Mouse (Mus musculus): ENCODE data around the gene Fbxo6. TPM values are rescaled to one million over a fixed set of nuclear protein-coding genes. Genes with fewer than 3 reads are reported as not detected.

Gene Fbxo6
- polyA plus RNA-seq, 1 experiment from 2014 or later: 15.5 TPM

- Histone ChIP-seq H3K27ac (ENCODE audit: low read depth, low read length) (peak overlapping the region; percentile 87), H3K36me3 (ENCODE audit: control insufficient read depth, insufficient read depth, low read length) (no peaks in the 10 kb centered on the region), H3K4me3 (ENCODE audit: low read depth, low read length) (peak overlapping the region; percentile 56), H3K9me3 (ENCODE audit: control insufficient read depth, low read length) (no peaks in the 10 kb centered on the region), H3K9ac (ENCODE audit: low read depth, low read length) (peak overlapping the region; percentile 73), H3K4me2 (replicated peaks; ENCODE audit: low read depth, low read length) (peak overlapping the region; percentile 69), H3K27me3 (ENCODE audit: control insufficient read depth, insufficient read depth, low read length) (peaks cover 7% of the 10 kb centered on the region; the same call in 1 of the 2 replicates), H3K4me1 (replicated peaks; ENCODE audit: control insufficient read depth, insufficient read depth, low read length) (peaks cover 7% of the 10 kb centered on the region; the same call in 1 of the 2 replicates)
- ATAC-seq (ENCODE audit: low FRiP score): peak; percentile 95
- DNase-seq (ENCODE audit: low spot score): peak; percentile 96
- WGBS: under 1% methylated on average over 65 of the region's 65 CpGs
These were observed 11.6 kb downstream of the Fbxo6 start for GRCm38 (mm10) chr4:148140098-148141011.

DNA sequence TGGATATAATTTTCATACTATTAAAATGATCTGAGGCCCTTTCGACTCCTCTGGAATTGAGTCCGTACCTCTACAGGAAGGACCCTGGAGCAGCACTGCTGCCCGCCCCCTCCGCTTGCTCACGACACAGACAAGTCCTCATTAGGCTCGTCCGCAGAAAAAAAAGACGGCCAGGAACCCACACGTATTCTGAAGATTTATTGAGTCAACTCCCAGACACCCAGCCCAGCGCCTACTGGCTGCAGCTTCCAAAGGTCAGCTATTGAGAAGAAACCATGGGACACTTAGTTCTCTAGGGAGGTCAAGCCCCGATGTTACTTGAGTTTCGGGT lies 12.2 kb downstream of the Fbxo6 start:
- H3K36me3 ChIP-seq (ENCODE audit: control insufficient read depth, insufficient read depth, low read length): no peaks in the 10 kb centered on the region
- peak; percentile 44; the same call in 1 of the 2 replicates for ATAC-seq (ENCODE audit: low FRiP score)
- peak overlapping the region; percentile 87 for H3K27ac ChIP-seq (ENCODE audit: low read depth, low read length)
- peaks cover 7% of the 10 kb centered on the region; the same call in 1 of the 2 replicates for H3K27me3 ChIP-seq (ENCODE audit: control insufficient read depth, insufficient read depth, low read length)
- under 1% methylated on average over 10 of the region's 12 CpGs for WGBS
- peaks cover 7% of the 10 kb centered on the region; the same call in 1 of the 2 replicates for H3K4me1 ChIP-seq (replicated peaks; ENCODE audit: control insufficient read depth, insufficient read depth, low read length)
- no peak for DNase-seq (ENCODE audit: low spot score)
- peak overlapping the region; percentile 69 for H3K4me2 ChIP-seq (replicated peaks; ENCODE audit: low read depth, low read length)
- peak overlapping the region; percentile 73; the same call in 1 of the 2 replicates for H3K9ac ChIP-seq (ENCODE audit: low read depth, low read length)
- no peaks in the 10 kb centered on the region for H3K9me3 ChIP-seq (ENCODE audit: control insufficient read depth, low read length)
- peak overlapping the region; percentile 56 for H3K4me3 ChIP-seq (ENCODE audit: low read depth, low read length)

DNA sequence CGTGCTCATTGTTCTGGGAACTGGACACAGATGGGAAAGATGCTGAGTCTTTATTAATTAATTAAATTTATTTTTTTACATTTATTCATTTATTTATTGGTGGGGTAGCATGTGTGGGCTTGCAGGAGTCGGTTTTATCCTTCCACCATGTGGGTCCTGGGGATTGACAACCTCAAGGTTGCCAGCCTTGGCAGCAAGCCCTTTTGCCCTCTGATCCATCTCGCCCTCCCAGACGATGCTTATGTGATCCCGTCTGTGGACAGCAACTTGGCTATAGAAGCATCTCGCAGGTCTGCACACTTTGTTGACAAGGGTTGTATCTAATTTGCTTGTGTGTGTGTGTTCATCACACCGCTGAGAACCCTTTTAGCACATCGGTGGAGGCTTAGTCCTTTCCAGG lies 14.4 kb downstream of the Fbxo6 start:
- Histone ChIP-seq H3K36me3 (ENCODE audit: control insufficient read depth, insufficient read depth, low read length) (no peaks in the 10 kb centered on the region), H3K4me3 (ENCODE audit: low read depth, low read length) (no peak overlapping the region), H3K9me3 (ENCODE audit: control insufficient read depth, low read length) (no peaks in the 10 kb centered on the region), H3K4me2 (replicated peaks; ENCODE audit: low read depth, low read length) (no peak overlapping the region), H3K4me1 (replicated peaks; ENCODE audit: control insufficient read depth, insufficient read depth, low read length) (peaks cover 7% of the 10 kb centered on the region; the same call in 1 of the 2 replicates), H3K27me3 (ENCODE audit: control insufficient read depth, insufficient read depth, low read length) (peaks cover 7% of the 10 kb centered on the region; the same call in 1 of the 2 replicates), H3K9ac (ENCODE audit: low read depth, low read length) (no peak overlapping the region), H3K27ac (ENCODE audit: low read depth, low read length) (peak overlapping the region; percentile 24; the same call in 1 of the 2 replicates)
- WGBS: 75% methylated on average over 8 of the region's 8 CpGs
- no peak for DNase-seq (ENCODE audit: low spot score)
- no peak for ATAC-seq (ENCODE audit: low FRiP score)

DNA sequence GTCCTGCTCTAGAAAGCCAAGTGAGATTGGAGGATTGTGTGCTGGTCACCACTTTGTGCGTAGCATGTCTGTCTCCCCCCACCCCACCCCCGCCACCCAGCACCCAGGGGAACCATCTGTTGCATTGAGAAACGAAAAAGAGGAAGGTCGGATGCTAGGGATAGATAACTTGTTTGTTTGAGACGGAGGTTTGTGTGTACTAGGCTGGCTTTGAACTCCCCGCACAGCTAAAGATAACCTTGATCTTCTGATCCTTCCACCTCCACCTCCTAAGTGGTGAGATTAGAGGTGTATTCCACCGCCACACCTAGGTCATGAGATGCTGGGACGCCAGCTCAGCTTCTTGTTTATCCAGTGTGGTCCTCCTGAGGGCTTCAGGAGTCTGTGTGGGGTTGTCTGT lies 17.0 kb downstream of the Fbxo6 start:
- Histone ChIP-seq H3K27ac (ENCODE audit: low read depth, low read length) (no peak overlapping the region), H3K4me2 (replicated peaks; ENCODE audit: low read depth, low read length) (no peak overlapping the region), H3K4me1 (replicated peaks; ENCODE audit: control insufficient read depth, insufficient read depth, low read length) (peaks cover 11% of the 10 kb centered on the region; the same call in 1 of the 2 replicates), H3K4me3 (ENCODE audit: low read depth, low read length) (no peak overlapping the region), H3K9ac (ENCODE audit: low read depth, low read length) (no peak overlapping the region), H3K36me3 (ENCODE audit: control insufficient read depth, insufficient read depth, low read length) (no peaks in the 10 kb centered on the region), H3K27me3 (ENCODE audit: control insufficient read depth, insufficient read depth, low read length) (peaks cover 7% of the 10 kb centered on the region; the same call in 1 of the 2 replicates), H3K9me3 (ENCODE audit: control insufficient read depth, low read length) (no peaks in the 10 kb centered on the region)
- DNase-seq (ENCODE audit: low spot score) (no peak), ATAC-seq (ENCODE audit: low FRiP score) (no peak)
- WGBS: 79% methylated on average over 8 of the region's 8 CpGs

DNA sequence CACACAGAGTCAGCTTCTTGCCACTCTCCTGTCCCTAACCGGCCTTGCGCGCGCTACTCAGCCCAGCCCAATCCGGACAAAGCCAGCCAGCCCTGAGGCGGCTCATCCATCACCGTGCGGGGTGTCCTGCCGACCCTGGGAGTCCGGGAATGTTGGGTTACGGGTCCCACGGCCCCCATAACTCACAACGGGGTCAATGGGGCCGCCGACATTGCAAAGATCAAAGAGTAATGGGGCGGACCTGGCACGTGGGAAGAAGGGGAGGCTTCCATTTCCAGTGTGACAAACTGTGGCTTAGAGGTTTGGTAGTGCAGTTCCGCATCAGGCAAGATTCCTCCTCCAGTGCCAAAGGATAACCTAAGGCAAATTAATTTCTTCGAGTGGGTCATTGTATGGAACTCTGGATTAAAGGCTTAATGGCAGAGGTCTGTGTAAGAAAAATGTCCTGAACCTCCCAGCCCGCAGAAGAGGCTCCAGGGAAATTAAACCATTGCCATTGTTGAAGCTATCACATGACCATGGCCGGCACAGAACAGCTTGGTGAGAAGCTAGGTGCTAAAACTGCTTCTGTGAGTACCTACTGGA lies 20.4 kb downstream of the Fbxo6 start:
- WGBS: under 1% methylated on average over 21 of the region's 21 CpGs
- peak; percentile 75 for ATAC-seq (ENCODE audit: low FRiP score)

DNA sequence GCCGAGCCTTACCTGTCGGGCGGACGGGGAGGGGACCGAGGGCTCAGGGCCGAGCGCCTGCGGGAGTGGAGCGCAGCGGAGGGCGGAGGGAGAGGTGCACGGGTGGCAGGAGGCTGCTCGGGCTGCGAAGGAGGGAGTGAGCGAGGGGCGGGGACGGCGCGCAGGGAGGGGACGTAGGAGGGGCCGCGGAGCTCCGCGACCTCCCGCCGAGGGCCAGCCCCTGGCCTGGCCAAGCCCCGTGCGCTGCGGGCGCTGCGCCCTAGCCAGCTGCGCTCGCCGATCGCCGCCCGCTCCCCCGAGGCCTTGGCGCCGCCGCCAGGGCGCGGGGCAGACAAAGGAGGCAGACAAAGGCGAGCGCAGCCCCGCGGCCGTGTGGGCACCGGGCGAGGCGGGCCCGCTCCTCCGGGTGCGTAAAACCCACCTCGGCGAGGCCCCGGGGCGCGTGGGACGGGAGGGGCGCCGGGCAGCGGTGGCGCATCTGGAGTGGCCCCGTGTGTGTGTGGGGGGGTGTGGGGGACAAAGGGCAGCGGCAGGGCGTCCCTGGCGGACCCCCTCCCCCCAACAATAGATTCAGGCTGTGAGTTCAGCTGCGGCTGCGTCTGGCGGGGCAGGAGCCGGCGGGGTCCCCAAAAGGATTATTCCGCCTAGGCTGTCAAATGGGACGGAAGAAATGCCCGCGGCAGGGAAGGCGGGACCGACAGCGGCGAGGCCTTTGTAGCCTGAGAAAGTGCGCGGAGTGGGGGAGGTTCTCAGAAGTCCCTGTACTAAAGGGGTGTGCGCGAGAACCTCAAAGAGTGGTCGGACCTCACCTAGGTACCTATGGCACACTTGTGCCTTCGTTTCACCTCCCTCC lies 21.2 kb downstream of the Fbxo6 start, which contains the start of gene Draxin:
Gene Draxin, minus strand, starts transcription at position 138 of the 853 bp plus-strand sequence.
- Histone ChIP-seq H3K27ac (ENCODE audit: low read depth, low read length) (peak within 1 kb of the TSS; percentile 99), H3K4me3 (ENCODE audit: low read depth, low read length) (peak within 1 kb of the TSS; percentile 70), H3K9me3 (ENCODE audit: control insufficient read depth, low read length) (no peaks in the 10 kb centered on the region), H3K4me2 (replicated peaks; ENCODE audit: low read depth, low read length) (peak within 1 kb of the TSS; percentile 88), H3K27me3 (ENCODE audit: control insufficient read depth, insufficient read depth, low read length) (no peaks in the 10 kb centered on the region; the same call in 1 of the 2 replicates), H3K4me1 (replicated peaks; ENCODE audit: control insufficient read depth, insufficient read depth, low read length) (peaks cover 3% of the 10 kb centered on the region; the same call in 1 of the 2 replicates), H3K9ac (ENCODE audit: low read depth, low read length) (peak within 1 kb of the TSS; percentile 96), H3K36me3 (ENCODE audit: control insufficient read depth, insufficient read depth, low read length) (no peaks in the 10 kb centered on the region)
- ATAC-seq (ENCODE audit: low FRiP score) (peak; percentile 87), DNase-seq (ENCODE audit: low spot score) (peak; percentile 86)
- WGBS: 0% methylated on average over 63 of the region's 87 CpGs

More for the DNA sequence above, 20.4 kb downstream of the Fbxo6 start:
- DNase-seq (ENCODE audit: low spot score): peak; percentile 78
- Histone ChIP-seq H3K4me2 (replicated peaks; ENCODE audit: low read depth, low read length) (peak overlapping the region; percentile 88), H3K27me3 (ENCODE audit: control insufficient read depth, insufficient read depth, low read length) (no peaks in the 10 kb centered on the region; the same call in 1 of the 2 replicates), H3K9ac (ENCODE audit: low read depth, low read length) (peak overlapping the region; percentile 96), H3K9me3 (ENCODE audit: control insufficient read depth, low read length) (no peaks in the 10 kb centered on the region), H3K4me3 (ENCODE audit: low read depth, low read length) (peak overlapping the region; percentile 70), H3K4me1 (replicated peaks; ENCODE audit: control insufficient read depth, insufficient read depth, low read length) (peaks cover 3% of the 10 kb centered on the region; the same call in 1 of the 2 replicates), H3K36me3 (ENCODE audit: control insufficient read depth, insufficient read depth, low read length) (no peaks in the 10 kb centered on the region), H3K27ac (ENCODE audit: low read depth, low read length) (peak overlapping the region; percentile 99)

DNA sequence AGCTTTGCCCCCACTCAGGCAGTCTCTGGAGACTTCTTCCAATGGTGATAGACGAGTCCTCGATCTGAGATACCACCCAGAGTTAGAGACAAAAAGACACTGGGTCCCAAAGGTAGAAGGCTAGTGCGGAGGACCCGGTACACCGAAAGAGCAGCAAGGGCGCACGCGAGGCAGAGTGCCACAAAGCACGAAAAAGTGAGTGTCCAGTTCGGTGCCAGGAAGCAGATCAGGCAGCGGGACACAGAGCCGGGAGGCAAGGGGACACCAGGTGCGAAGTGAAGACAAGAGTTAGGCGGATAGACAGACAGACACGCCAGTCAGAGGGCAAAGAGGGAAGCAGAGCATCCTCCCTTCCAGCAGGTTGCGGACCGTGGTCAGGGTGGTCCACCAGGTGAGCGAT lies 21.8 kb downstream of the Fbxo6 start, which contains the start of gene Mad2l2:
Gene Mad2l2, plus strand, starts transcription at position 252 of the 400 bp plus-strand sequence.
- no peaks in the 10 kb centered on the region for H3K36me3 ChIP-seq (ENCODE audit: control insufficient read depth, insufficient read depth, low read length)
- H3K27ac ChIP-seq (ENCODE audit: low read depth, low read length): peak within 1 kb of the TSS; percentile 99
- peaks cover 3% of the 10 kb centered on the region; the same call in 1 of the 2 replicates for H3K4me1 ChIP-seq (replicated peaks; ENCODE audit: control insufficient read depth, insufficient read depth, low read length)
- H3K4me2 ChIP-seq (replicated peaks; ENCODE audit: low read depth, low read length): peak within 1 kb of the TSS; percentile 88
- no peaks in the 10 kb centered on the region for H3K9me3 ChIP-seq (ENCODE audit: control insufficient read depth, low read length)
- DNase-seq (ENCODE audit: low spot score) (no peak), ATAC-seq (ENCODE audit: low FRiP score) (no peak)
- no peaks in the 10 kb centered on the region; the same call in 1 of the 2 replicates for H3K27me3 ChIP-seq (ENCODE audit: control insufficient read depth, insufficient read depth, low read length)
- under 1% methylated on average over 18 of the region's 18 CpGs for WGBS
- peak within 1 kb of the TSS; percentile 96 for H3K9ac ChIP-seq (ENCODE audit: low read depth, low read length)
- peak within 1 kb of the TSS; percentile 70 for H3K4me3 ChIP-seq (ENCODE audit: low read depth, low read length)

DNA sequence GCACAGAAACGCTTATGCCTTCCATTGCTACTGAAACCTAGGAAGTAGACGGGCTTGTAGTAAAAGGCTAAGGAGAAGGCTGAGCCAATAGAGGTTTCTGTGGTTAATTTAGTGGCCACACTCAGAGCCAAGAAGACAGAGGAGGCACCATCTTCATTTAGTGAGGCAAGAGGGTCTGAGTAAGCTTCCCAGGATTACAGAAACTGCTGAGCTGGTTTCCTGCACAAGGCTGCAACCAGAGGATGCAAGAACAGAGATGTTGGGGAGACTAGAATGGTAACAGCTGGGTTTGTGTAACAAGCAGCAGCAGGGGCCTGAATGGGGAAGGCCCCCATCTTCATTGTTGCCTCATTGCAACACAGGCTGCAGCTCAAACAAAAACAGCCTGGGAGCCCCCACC lies 23.3 kb downstream of the Fbxo6 start:
- Histone ChIP-seq H3K4me3 (ENCODE audit: low read depth, low read length) (peak overlapping the region; percentile 70), H3K4me2 (replicated peaks; ENCODE audit: low read depth, low read length) (peak overlapping the region; percentile 88), H3K4me1 (replicated peaks; ENCODE audit: control insufficient read depth, insufficient read depth, low read length) (peaks cover 3% of the 10 kb centered on the region; the same call in 1 of the 2 replicates), H3K36me3 (ENCODE audit: control insufficient read depth, insufficient read depth, low read length) (no peaks in the 10 kb centered on the region), H3K9ac (ENCODE audit: low read depth, low read length) (peak overlapping the region; percentile 96), H3K9me3 (ENCODE audit: control insufficient read depth, low read length) (no peaks in the 10 kb centered on the region), H3K27me3 (ENCODE audit: control insufficient read depth, insufficient read depth, low read length) (no peaks in the 10 kb centered on the region; the same call in 1 of the 2 replicates), H3K27ac (ENCODE audit: low read depth, low read length) (peak overlapping the region; percentile 99; the same call in 1 of the 2 replicates)
- ATAC-seq (ENCODE audit: low FRiP score) (no peak), DNase-seq (ENCODE audit: low spot score) (no peak)
- 77% methylated on average over 2 of the region's 2 CpGs for WGBS

All from hindbrain, embryonic 11.5 days (tissue).